Mouse (Mus musculus) MEL (cell line): ENCODE measurements around the gene Asb7. TPM values are rescaled to one million over a fixed set of nuclear protein-coding genes. Genes with fewer than 3 reads are reported as not detected.

Experiments used
- DNase-seq: peaks from one replicate; pipeline ENCODE4 v3.0.0; 2011; ENCODE audit warnings: low read depth, low spot score
- H3K27ac ChIP-seq: 2 replicates; pipeline ENCODE4 v1.5.1; 2012; ENCODE audit warnings: low read depth, mild to moderate bottlenecking, control low read depth, low read length, moderate library complexity; ENCODE audit not compliant: control insufficient read depth
- H3K27me3 ChIP-seq, 2 experiments: fragments of 150-350 bp in 1 of 2; sonication (generic) in 1 of 2; 2 replicates each; pipeline ENCODE4 v1.6.1; 2012; ENCODE audit warnings: low read length in 2 of 2, mild to moderate bottlenecking in 2 of 2, improper control_type of control experiment in 1 of 2, moderate library complexity in 1 of 2; ENCODE audit not compliant: insufficient read depth in 2 of 2, control insufficient read depth in 1 of 2
- H3K36me3 ChIP-seq, 2 experiments: 2 replicates each; pipeline ENCODE4 v1.6.1; 2012 to 2014; ENCODE audit warnings: low read length in 2 of 2, improper control_type of control experiment in 1 of 2, inconsistent platforms in 1 of 2, mild to moderate bottlenecking in 1 of 2; ENCODE audit not compliant: insufficient read depth in 2 of 2, control insufficient read depth in 1 of 2
- H3K4me1 ChIP-seq, 2 experiments: fragments of 150-350 bp in 1 of 2; sonication (generic) in 1 of 2; 2 replicates each; pipeline ENCODE4 v1.6.1; 2012; ENCODE audit warnings: low read length in 2 of 2, improper control_type of control experiment in 1 of 2, mild to moderate bottlenecking in 1 of 2; ENCODE audit not compliant: insufficient read depth in 2 of 2, control insufficient read depth in 1 of 2
- H3K4me3 ChIP-seq, 2 experiments: fragments of 150-350 bp in 1 of 2; sonication (generic) in 1 of 2; 2 replicates each; pipeline ENCODE4 v1.5.1; 2012; ENCODE audit warnings: low read depth in 2 of 2, low read length in 2 of 2, mild to moderate bottlenecking in 2 of 2, moderate library complexity in 2 of 2, control low read depth in 1 of 2, improper control_type of control experiment in 1 of 2; ENCODE audit not compliant: control insufficient read depth in 1 of 2, insufficient read depth in 1 of 2
- H3K79me2 ChIP-seq: 2 replicates; pipeline ENCODE4 v1.6.1; 2012; ENCODE audit warnings: mild to moderate bottlenecking, low read length, moderate library complexity; ENCODE audit not compliant: control insufficient read depth, poor library complexity, insufficient read depth
- H3K9ac ChIP-seq: 2 replicates; pipeline ENCODE4 v1.6.1; 2012; ENCODE audit warnings: low read depth, mild to moderate bottlenecking, control low read depth, low read length, moderate library complexity; ENCODE audit not compliant: control insufficient read depth, poor library complexity, severe bottlenecking
- H3K9me3 ChIP-seq: fragments of 150-350 bp; sonication (generic); replicated peaks from 2 replicates; pipeline ENCODE4 v1.6.1; 2012; ENCODE audit warnings: mild to moderate bottlenecking, low read length, improper control_type of control experiment, moderate library complexity; ENCODE audit not compliant: insufficient read depth
- BHLHE40 ChIP-seq: IDR thresholded peaks from 2 replicates; pipeline ENCODE4 v1.6.1; 2012; ENCODE audit warnings: low read depth, mild to moderate bottlenecking, inconsistent platforms, low read length, improper control_type of control experiment, borderline replicate concordance
- EP300 ChIP-seq, 2 experiments: IDR thresholded peaks; 2 replicates each; pipeline ENCODE4 v1.6.1; 2011; ENCODE audit warnings: improper control_type of control experiment in 2 of 2, low read length in 2 of 2, low read depth in 1 of 2, mild to moderate bottlenecking in 1 of 2
- ETS1 ChIP-seq: IDR thresholded peaks from 2 replicates; pipeline ENCODE4 v1.6.1; 2012; ENCODE audit warnings: low read depth, mild to moderate bottlenecking, inconsistent platforms, low read length, improper control_type of control experiment, moderate library complexity
- GATA1 ChIP-seq: IDR thresholded peaks from 2 replicates; pipeline ENCODE4 v1.6.1; 2011; ENCODE audit warnings: low read depth, low read length, improper control_type of control experiment
- HCFC1 ChIP-seq: IDR thresholded peaks from 2 replicates; pipeline ENCODE4 v1.6.1; 2012; ENCODE audit warnings: low read depth, mild to moderate bottlenecking, inconsistent platforms, low read length, improper control_type of control experiment, moderate library complexity
- MAFK ChIP-seq: IDR thresholded peaks from 2 replicates; pipeline ENCODE4 v1.6.1; 2011; ENCODE audit warnings: low read depth, mild to moderate bottlenecking, low read length, improper control_type of control experiment, borderline replicate concordance
- MAX ChIP-seq: IDR thresholded peaks from 2 replicates; pipeline ENCODE4 v1.6.1; 2011; ENCODE audit warnings: low read length, improper control_type of control experiment
- MAZ ChIP-seq: IDR thresholded peaks from 2 replicates; pipeline ENCODE4 v1.6.1; 2012; ENCODE audit warnings: low read depth, mild to moderate bottlenecking, inconsistent platforms, low read length, improper control_type of control experiment
- MXI1 ChIP-seq: IDR thresholded peaks from 2 replicates; pipeline ENCODE4 v1.6.1; 2011; ENCODE audit warnings: mild to moderate bottlenecking, low read depth, low read length, improper control_type of control experiment
- MYB ChIP-seq: IDR thresholded peaks from 2 replicates; pipeline ENCODE4 v1.6.1; 2011; ENCODE audit warnings: mild to moderate bottlenecking, low read depth, low read length, improper control_type of control experiment
- MYC ChIP-seq: IDR thresholded peaks from 2 replicates; pipeline ENCODE4 v1.6.1; 2011; ENCODE audit warnings: low read depth, mild to moderate bottlenecking, low read length, improper control_type of control experiment, moderate library complexity
- NELFE ChIP-seq: IDR thresholded peaks from 2 replicates; pipeline ENCODE4 v1.6.1; 2011; ENCODE audit warnings: low read depth, low read length, improper control_type of control experiment
- POLR2A ChIP-seq, 2 experiments: IDR thresholded peaks; 2 replicates each; pipeline ENCODE4 v1.6.1; 2011 to 2012; ENCODE audit warnings: low read length in 2 of 2, mild to moderate bottlenecking in 2 of 2, control low read depth in 1 of 2, improper control_type of control experiment in 1 of 2, low read depth in 1 of 2, moderate library complexity in 1 of 2; ENCODE audit not compliant: control insufficient read depth in 1 of 2, insufficient read depth in 1 of 2, poor library complexity in 1 of 2
- POLR2AphosphoS2 ChIP-seq: IDR thresholded peaks from 2 replicates; pipeline ENCODE4 v1.6.1; 2011; ENCODE audit warnings: low read length, improper control_type of control experiment
- RAD21 ChIP-seq: IDR thresholded peaks from 2 replicates; pipeline ENCODE4 v1.6.1; 2011; ENCODE audit warnings: mild to moderate bottlenecking, low read depth, low read length, improper control_type of control experiment
- SIN3A ChIP-seq: IDR thresholded peaks from 2 replicates; pipeline ENCODE4 v1.6.1; 2012; ENCODE audit warnings: low read length, improper control_type of control experiment, inconsistent platforms
- TAL1 ChIP-seq: IDR thresholded peaks from 2 replicates; pipeline ENCODE4 v1.6.1; 2012; ENCODE audit warnings: mild to moderate bottlenecking, inconsistent platforms, low read length, moderate library complexity, mixed read lengths
- TBP ChIP-seq: IDR thresholded peaks from 2 replicates; pipeline ENCODE4 v1.8.0; 2011; ENCODE audit warnings: low read depth, low read length, improper control_type of control experiment
- TCF12 ChIP-seq: IDR thresholded peaks from 2 replicates; pipeline ENCODE4 v1.6.1; 2014; ENCODE audit warnings: low read depth, mild to moderate bottlenecking, inconsistent platforms, low read length, improper control_type of control experiment, moderate library complexity
- UBTF ChIP-seq: IDR thresholded peaks from 2 replicates; pipeline ENCODE4 v1.6.1; 2012; ENCODE audit warnings: low read depth, mild to moderate bottlenecking, inconsistent platforms, low read length, improper control_type of control experiment, moderate library complexity, borderline replicate concordance; ENCODE audit not compliant: insufficient read depth
- USF1 ChIP-seq: IDR thresholded peaks from 2 replicates; pipeline ENCODE4 v1.6.1; 2014; ENCODE audit warnings: low read depth, mild to moderate bottlenecking, inconsistent platforms, low read length, improper control_type of control experiment, moderate library complexity
- ZC3H11A ChIP-seq: IDR thresholded peaks from 2 replicates; pipeline ENCODE4 v1.6.1; 2012; ENCODE audit warnings: low read depth, mild to moderate bottlenecking, inconsistent platforms, low read length, improper control_type of control experiment
- ZKSCAN1 ChIP-seq: IDR thresholded peaks from 2 replicates; pipeline ENCODE4 v1.6.1; 2012; ENCODE audit warnings: low read depth, mild to moderate bottlenecking, inconsistent platforms, low read length, improper control_type of control experiment, moderate library complexity
- ZMIZ1 ChIP-seq: IDR thresholded peaks from 2 replicates; pipeline ENCODE4 v1.6.1; 2012; ENCODE audit warnings: low read depth, mild to moderate bottlenecking, inconsistent platforms, low read length, improper control_type of control experiment, moderate library complexity
- polyA plus RNA-seq, 2 experiments: library from polyadenylated mRNA; stranded (reverse) in 1 of 2; unstranded in 1 of 2; fragments of >175 nt in 1 of 2; fragments of >200 nt in 1 of 2; gene quantifications; 2 replicates each; pipeline versions ENCODE4 v1.2.1 to v1.2.4; 2012; ENCODE audit warnings: low replicate concordance in 2 of 2, low read depth in 1 of 2; ENCODE audit not compliant: insufficient read length in 2 of 2, insufficient read depth in 1 of 2, missing spikeins in 1 of 2
- total RNA-seq: library from RNA; depleted of rRNA; stranded (reverse); fragments of 300-350 nt; gene quantifications from 2 replicates; pipeline ENCODE4 v1.2.3, GENCODE M21; 2012

The Asb7 gene
- total and polyA plus RNA-seq, 3 experiments, result 7.1 to 12.5 TPM; not detected in 1

GRCm38 (mm10) chr7:66649181-66649580 lies 40.2 kb downstream of the Asb7 start:
- Histone ChIP-seq H3K36me3 (peaks cover 0 to 26% of the 10 kb centered on the region in 2 experiments; a peak in 2 of 4 replicates), H3K27me3 (no peaks in the 10 kb centered on the region), H3K4me3 (no peak overlapping the region), H3K27ac (peak overlapping the region; percentile 23; the same call in 1 of the 2 replicates), H3K79me2 (no peaks in the 10 kb centered on the region), H3K9ac (no peak overlapping the region), H3K4me1 (peaks cover 4 to 14% of the 10 kb centered on the region in 2 experiments), H3K9me3 (no peaks in the 10 kb centered on the region)
- no peak; the same call in 1 of the 2 replicates for TF ChIP-seq HCFC1
- TF ChIP-seq MYB, result no peak
- no peak for TF ChIP-seq TCF12
- no peak for TF ChIP-seq POLR2AphosphoS2
- TF ChIP-seq MYC, result peak; percentile 75; the same call in 1 of the 2 replicates
- 0 out of 2 replicates have a peak, but pooled peaks have one; percentile 14 for TF ChIP-seq USF1
- peak; percentile 90 for TF ChIP-seq ETS1
- TF ChIP-seq NELFE, result no peak
- peak; percentile 48; the same call in 1 of the 2 replicates for TF ChIP-seq TBP
- TF ChIP-seq BHLHE40, result no peak
- TF ChIP-seq UBTF, result no peak
- no peak for TF ChIP-seq MAFK
- TF ChIP-seq GATA1, result peak; percentile 86
- no peak for TF ChIP-seq RAD21
- TF ChIP-seq ZC3H11A, result no peak
- peak; percentile 49 to 51; a peak in 3 of 4 replicates for TF ChIP-seq EP300 (IDR thresholded peaks at IDR 0.05; ENCODE audit: low read depth in 1 of 2, low read length in 2 of 2)
- peak; percentile 99 for TF ChIP-seq MXI1
- no peak for TF ChIP-seq ZKSCAN1
- TF ChIP-seq MAZ, result no peak
- peak; percentile 97 for TF ChIP-seq SIN3A
- peak; percentile 88 for TF ChIP-seq MAX
- TF ChIP-seq POLR2A (IDR thresholded peaks at IDR 0.05; ENCODE audit: control insufficient read depth in 1 of 2, insufficient read depth in 1 of 2, low read depth in 1 of 2, low read length in 2 of 2, poor library complexity in 1 of 2), result no peak
- peak; percentile 74 for DNase-seq

DNA sequence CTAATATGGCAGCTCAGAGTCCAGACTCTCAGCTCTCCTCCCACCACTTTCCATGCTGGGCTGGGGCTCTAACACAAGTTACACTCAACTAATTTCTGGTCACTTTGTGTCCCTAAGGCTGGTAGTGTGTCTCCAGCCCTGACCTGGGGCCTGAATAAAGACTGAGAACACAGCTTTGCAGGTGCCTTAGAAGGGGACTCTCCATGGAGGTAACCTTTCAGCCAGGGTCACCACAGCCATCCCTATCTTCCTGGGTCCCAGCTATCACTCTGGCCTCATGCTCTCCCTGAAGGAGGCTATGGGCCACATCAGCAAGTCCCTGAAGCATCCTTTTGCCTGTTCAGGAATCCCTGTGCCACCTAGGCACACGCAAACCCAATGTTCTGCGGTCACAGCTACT lies 43.7 kb downstream of the Asb7 start:
- DNase-seq, result no peak
- peaks cover 0 to 17% of the 10 kb centered on the region in 2 experiments; a peak in 2 of 4 replicates for H3K36me3 ChIP-seq
- TF ChIP-seq ZMIZ1 (no peak), MAFK (no peak), MYC (no peak), GATA1 (no peak), MYB (no peak), ZC3H11A (no peak), TAL1 (no peak)
- TF ChIP-seq, all 39 proteins: peak for 0
- Histone ChIP-seq H3K27me3 (no peaks in the 10 kb centered on the region), H3K79me2 (no peaks in the 10 kb centered on the region), H3K27ac (no peak overlapping the region), H3K4me1 (peaks cover 0 to 7% of the 10 kb centered on the region in 2 experiments; a peak in 2 of 4 replicates), H3K9me3 (no peaks in the 10 kb centered on the region), H3K4me3 (no peak overlapping the region), H3K9ac (no peak overlapping the region)
